Mouse (Mus musculus): Measurements from ENCODE around the gene Aars. TPM values are rescaled to one million over a fixed set of nuclear protein-coding genes. Genes with fewer than 3 reads are reported as not detected.
"Not testable (repeated sequence)": the region's sequence is repeated elsewhere in the genome, so short reads cannot be mapped to it uniquely, and the experiment has no call there.

The Aars gene
- 49.9 and 51.8 TPM in 2 replicates for polyA plus RNA-seq (2015; fragmentation: Nextera tagmentation; extraction: Ambion mirVana)

GRCm38 (mm10) chr8:111032916-111033315, at the start of gene Aars:
Gene Aars (plus strand): TSS chr8:111033144.
- Histone ChIP-seq H3K27me3 (ENCODE audit: control insufficient read depth, insufficient read depth, low read depth, low read length) (no peaks in the 10 kb centered on the region), H3K4me1 (ENCODE audit: control insufficient read depth, low read depth, low read length) (peaks cover 26% of the 10 kb centered on the region), H3K4me2 (ENCODE audit: low read depth, low read length) (peak within 1 kb of the TSS; percentile 71), H3K9ac (ENCODE audit: low read depth, low read length) (peak within 1 kb of the TSS; percentile 94), H3K27ac (ENCODE audit: low read length) (peak within 1 kb of the TSS; percentile 89), H3K4me3 (ENCODE audit: low read depth, low read length) (peak within 1 kb of the TSS; percentile 85), H3K9me3 (replicated peaks; ENCODE audit: control insufficient read depth, low read length) (no peaks in the 10 kb centered on the region), H3K36me3 (ENCODE audit: control insufficient read depth, insufficient read depth) (peaks cover 13% of the 10 kb centered on the region)
- WGBS (ENCODE audit: insufficient replicate concordance): 88% methylated on average over 7 of the region's 7 CpGs
- no peak for ATAC-seq (ENCODE audit: low read depth)

GRCm38 (mm10) chr8:110987805-110988744, 44.9 kb upstream of the Aars start:
- H3K9ac ChIP-seq (ENCODE audit: low read depth, low read length): no peak overlapping the region
- no peak overlapping the region for H3K4me3 ChIP-seq (ENCODE audit: low read depth, low read length)
- H3K4me1 ChIP-seq (ENCODE audit: control insufficient read depth, low read depth, low read length): peaks cover 8% of the 10 kb centered on the region
- WGBS (ENCODE audit: insufficient replicate concordance): 21% methylated on average over 8 of the region's 8 CpGs
- 0 out of 2 replicates have a peak overlapping the region, but pooled peaks have one; percentile 30 for H3K27ac ChIP-seq (ENCODE audit: low read length)
- H3K36me3 ChIP-seq (ENCODE audit: control insufficient read depth, insufficient read depth): peaks cover 69% of the 10 kb centered on the region
- no peaks in the 10 kb centered on the region for H3K27me3 ChIP-seq (ENCODE audit: control insufficient read depth, insufficient read depth, low read depth, low read length)
- H3K9me3 ChIP-seq (replicated peaks; ENCODE audit: control insufficient read depth, low read length): no peaks in the 10 kb centered on the region
- 0 out of 2 replicates have a peak overlapping the region, but pooled peaks have one; percentile 17 for H3K4me2 ChIP-seq (ENCODE audit: low read depth, low read length)
- ATAC-seq (ENCODE audit: low read depth): peak; percentile 86

GRCm38 (mm10) chr8:110990017-110990416, 42.9 kb upstream of the Aars start:
- Histone ChIP-seq H3K9ac (ENCODE audit: low read depth, low read length) (no peak overlapping the region), H3K27me3 (ENCODE audit: control insufficient read depth, insufficient read depth, low read depth, low read length) (no peaks in the 10 kb centered on the region), H3K4me2 (ENCODE audit: low read depth, low read length) (no peak overlapping the region), H3K36me3 (ENCODE audit: control insufficient read depth, insufficient read depth) (peaks cover 53% of the 10 kb centered on the region), H3K9me3 (replicated peaks; ENCODE audit: control insufficient read depth, low read length) (no peaks in the 10 kb centered on the region), H3K4me3 (ENCODE audit: low read depth, low read length) (no peak overlapping the region), H3K4me1 (ENCODE audit: control insufficient read depth, low read depth, low read length) (peaks cover 8% of the 10 kb centered on the region), H3K27ac (ENCODE audit: low read length) (no peak overlapping the region)
- WGBS (ENCODE audit: insufficient replicate concordance): 84% methylated on average over 9 of the region's 9 CpGs
- no peak for ATAC-seq (ENCODE audit: low read depth)

GRCm38 (mm10) chr8:110996641-110997430, 36.1 kb upstream of the Aars start:
- Histone ChIP-seq H3K4me1 (ENCODE audit: control insufficient read depth, low read depth, low read length) (peaks cover 12% of the 10 kb centered on the region), H3K27me3 (ENCODE audit: control insufficient read depth, insufficient read depth, low read depth, low read length) (no peaks in the 10 kb centered on the region), H3K27ac (ENCODE audit: low read length) (peak overlapping the region; percentile 90), H3K4me2 (ENCODE audit: low read depth, low read length) (peak overlapping the region; percentile 79), H3K9ac (ENCODE audit: low read depth, low read length) (peak overlapping the region; percentile 87), H3K9me3 (replicated peaks; ENCODE audit: control insufficient read depth, low read length) (no peaks in the 10 kb centered on the region), H3K4me3 (ENCODE audit: low read depth, low read length) (peak overlapping the region; percentile 97), H3K36me3 (ENCODE audit: control insufficient read depth, insufficient read depth) (peaks cover 8% of the 10 kb centered on the region)
- 31% methylated on average over 16 of the region's 16 CpGs for WGBS (ENCODE audit: insufficient replicate concordance)
- ATAC-seq (ENCODE audit: low read depth): no peak

- Histone ChIP-seq H3K4me1 (ENCODE audit: control insufficient read depth, low read depth, low read length) (peaks cover 12% of the 10 kb centered on the region), H3K4me2 (ENCODE audit: low read depth, low read length) (peak within 1 kb of the TSS; percentile 79), H3K27ac (ENCODE audit: low read length) (peak within 1 kb of the TSS; percentile 90), H3K9me3 (replicated peaks; ENCODE audit: control insufficient read depth, low read length) (no peaks in the 10 kb centered on the region), H3K4me3 (ENCODE audit: low read depth, low read length) (peak within 1 kb of the TSS; percentile 97), H3K9ac (ENCODE audit: low read depth, low read length) (peak within 1 kb of the TSS; percentile 87), H3K36me3 (ENCODE audit: control insufficient read depth, insufficient read depth) (peaks cover under 1% of the 10 kb centered on the region; the same call in 1 of the 2 replicates), H3K27me3 (ENCODE audit: control insufficient read depth, insufficient read depth, low read depth, low read length) (no peaks in the 10 kb centered on the region)
- peak; percentile 95 for ATAC-seq (ENCODE audit: low read depth)
- WGBS (ENCODE audit: insufficient replicate concordance): 3% methylated on average over 58 of the region's 58 CpGs
Observed at GRCm38 (mm10) chr8:110997547-110998531, 35.1 kb upstream of the Aars start, which contains the start of gene Ddx19a. Gene Ddx19a (minus strand): TSS chr8:110997800.

- H3K4me1 ChIP-seq (ENCODE audit: control insufficient read depth, low read depth, low read length); ATAC-seq (ENCODE audit: low read depth); H3K9ac ChIP-seq (ENCODE audit: low read depth, low read length); H3K27ac ChIP-seq (ENCODE audit: low read length); H3K27me3 ChIP-seq (ENCODE audit: control insufficient read depth, insufficient read depth, low read depth, low read length); H3K4me2 ChIP-seq (ENCODE audit: low read depth, low read length); H3K9me3 ChIP-seq (replicated peaks; ENCODE audit: control insufficient read depth, low read length); H3K4me3 ChIP-seq (ENCODE audit: low read depth, low read length): not testable (repeated sequence)
- peaks cover 12% of the 10 kb centered on the region for H3K36me3 ChIP-seq (ENCODE audit: control insufficient read depth, insufficient read depth)
- WGBS (ENCODE audit: insufficient replicate concordance): 72% methylated on average over 8 of the region's 10 CpGs
Observed at GRCm38 (mm10) chr8:111010230-111010991, 22.5 kb upstream of the Aars start.

- not testable (repeated sequence) for H3K4me1 ChIP-seq (ENCODE audit: control insufficient read depth, low read depth, low read length); H3K27ac ChIP-seq (ENCODE audit: low read length); H3K36me3 ChIP-seq (ENCODE audit: control insufficient read depth, insufficient read depth); H3K4me3 ChIP-seq (ENCODE audit: low read depth, low read length); H3K27me3 ChIP-seq (ENCODE audit: control insufficient read depth, insufficient read depth, low read depth, low read length); H3K9me3 ChIP-seq (replicated peaks; ENCODE audit: control insufficient read depth, low read length); H3K4me2 ChIP-seq (ENCODE audit: low read depth, low read length); H3K9ac ChIP-seq (ENCODE audit: low read depth, low read length); ATAC-seq (ENCODE audit: low read depth)
- WGBS (ENCODE audit: insufficient replicate concordance): 94% methylated on average over 1 of the region's 2 CpGs
Observed at GRCm38 (mm10) chr8:111026609-111027008, 6.3 kb upstream of the Aars start.
